Mouse (Mus musculus) CH12.LX (cell line): ENCODE results near the gene Krt83. TPM values are rescaled to one million over a fixed set of nuclear protein-coding genes. Genes with fewer than 3 reads are reported as not detected.

ENCODE experiments used
- DNase-seq: peaks from one replicate; pipeline ENCODE4 v3.0.0-alpha.2; 2013; ENCODE audit errors: extremely low read depth
- H3K27ac ChIP-seq: 2 replicates; pipeline ENCODE4 v1.5.1; 2012; ENCODE audit warnings: low read depth, mild to moderate bottlenecking, control low read depth, moderate library complexity; ENCODE audit not compliant: insufficient read depth
- H3K27me3 ChIP-seq: replicated peaks from 2 replicates; pipeline ENCODE3; 2012; ENCODE audit warnings: inconsistent platforms
- H3K36me3 ChIP-seq, 2 experiments: replicated peaks in 1 of 2; 2 replicates each; pipeline versions ENCODE3 to v1.6.1; 2012; ENCODE audit warnings: inconsistent platforms in 1 of 2, low read length in 1 of 2, mild to moderate bottlenecking in 1 of 2, mixed read lengths in 1 of 2, moderate library complexity in 1 of 2; ENCODE audit not compliant: control insufficient read depth in 1 of 2, insufficient read depth in 1 of 2
- H3K4me1 ChIP-seq, 2 experiments: 2 replicates each; pipeline ENCODE4 v1.6.1; 2012; ENCODE audit warnings: inconsistent platforms in 1 of 2, moderate library complexity in 1 of 2; ENCODE audit not compliant: insufficient read depth in 2 of 2, control insufficient read depth in 1 of 2
- H3K4me2 ChIP-seq: 2 replicates; pipeline ENCODE4 v1.6.1; 2012; ENCODE audit warnings: low read depth, mild to moderate bottlenecking, control low read depth; ENCODE audit not compliant: poor library complexity, insufficient read depth, severe bottlenecking
- H3K4me3 ChIP-seq, 3 experiments: fragments of 150-350 bp in 1 of 3; sonication (generic) in 1 of 3; replicated peaks in 1 of 3; 2 replicates each; pipeline versions ENCODE3 to v1.5.1; 2011 to 2012; ENCODE audit warnings: low read depth in 2 of 3, low read length in 2 of 3, mild to moderate bottlenecking in 2 of 3, moderate library complexity in 2 of 3, control low read depth in 1 of 3, improper control_type of control experiment in 1 of 3, inconsistent platforms in 1 of 3, mixed read lengths in 1 of 3; ENCODE audit not compliant: poor library complexity in 1 of 3
- H3K79me2 ChIP-seq: replicated peaks from 2 replicates; pipeline ENCODE4 v1.6.1; 2012; ENCODE audit warnings: mild to moderate bottlenecking, moderate library complexity; ENCODE audit not compliant: control insufficient read depth, poor library complexity, insufficient read depth, severe bottlenecking; ENCODE audit errors: extremely low read depth
- H3K9ac ChIP-seq: 2 replicates; pipeline ENCODE4 v1.6.1; 2012; ENCODE audit warnings: low read depth, mild to moderate bottlenecking, control low read depth, moderate library complexity; ENCODE audit not compliant: insufficient read depth
- H3K9me3 ChIP-seq: replicated peaks from 2 replicates; pipeline ENCODE3; 2012; ENCODE audit warnings: low read length, inconsistent platforms, mixed read lengths
- CHD2 ChIP-seq: IDR thresholded peaks from 2 replicates; pipeline ENCODE4 v1.6.1; 2011; ENCODE audit warnings: low read length, improper control_type of control experiment
- ETS1 ChIP-seq: conservative IDR thresholded peaks from 2 replicates; pipeline ENCODE4 v1.6.1; 2012; ENCODE audit warnings: low read depth, mild to moderate bottlenecking, inconsistent platforms, low read length, improper control_type of control experiment, moderate library complexity
- MAFK ChIP-seq: IDR thresholded peaks from 2 replicates; pipeline ENCODE4 v1.6.1; 2011; ENCODE audit warnings: low read length, improper control_type of control experiment; ENCODE audit not compliant: insufficient replicate concordance
- MAX ChIP-seq: IDR thresholded peaks from 2 replicates; pipeline ENCODE4 v1.6.1; 2011; ENCODE audit warnings: low read length, improper control_type of control experiment
- MEF2A ChIP-seq: IDR thresholded peaks from 2 replicates; pipeline ENCODE4 v1.6.1; 2014; ENCODE audit warnings: low read depth, mild to moderate bottlenecking, inconsistent platforms, low read length, improper control_type of control experiment, borderline replicate concordance
- MXI1 ChIP-seq: IDR thresholded peaks from 2 replicates; pipeline ENCODE4 v1.6.1; 2011; ENCODE audit warnings: mild to moderate bottlenecking, low read depth, low read length, improper control_type of control experiment
- NELFE ChIP-seq: IDR thresholded peaks from 2 replicates; pipeline ENCODE4 v1.6.1; 2011; ENCODE audit warnings: low read depth, low read length, improper control_type of control experiment
- PAX5 ChIP-seq: IDR thresholded peaks from 2 replicates; pipeline ENCODE4 v1.6.1; 2012; ENCODE audit warnings: low read length, inconsistent platforms, mixed read lengths
- POLR2A ChIP-seq: IDR thresholded peaks from 2 replicates; pipeline ENCODE4 v1.6.1; 2011; ENCODE audit warnings: low read depth, mild to moderate bottlenecking, improper control_type of control experiment, low read length
- POLR2AphosphoS2 ChIP-seq: IDR thresholded peaks from 2 replicates; pipeline ENCODE4 v1.6.1; 2011; ENCODE audit warnings: low read depth, low read length, improper control_type of control experiment
- RAD21 ChIP-seq: IDR thresholded peaks from 2 replicates; pipeline ENCODE4 v1.6.1; 2011; ENCODE audit warnings: low read depth, mild to moderate bottlenecking, low read length, improper control_type of control experiment, moderate library complexity
- RCOR1 ChIP-seq: conservative IDR thresholded peaks from 2 replicates; pipeline ENCODE4 v1.6.1; 2012; ENCODE audit warnings: low read depth, mild to moderate bottlenecking, inconsistent platforms, low read length, improper control_type of control experiment
- SIN3A ChIP-seq: IDR thresholded peaks from 2 replicates; pipeline ENCODE4 v1.6.1; 2012; ENCODE audit warnings: low read length, improper control_type of control experiment, inconsistent platforms
- SMC3 ChIP-seq: IDR thresholded peaks from 2 replicates; pipeline ENCODE4 v1.6.1; 2011; ENCODE audit warnings: low read depth, low read length, improper control_type of control experiment
- TBP ChIP-seq: conservative IDR thresholded peaks from 2 replicates; pipeline ENCODE4 v1.6.1; 2011; ENCODE audit warnings: low read depth, low read length, improper control_type of control experiment
- TCF12 ChIP-seq: IDR thresholded peaks from 2 replicates; pipeline ENCODE4 v1.6.1; 2014; ENCODE audit warnings: low read depth, mild to moderate bottlenecking, inconsistent platforms, low read length, improper control_type of control experiment
- USF1 ChIP-seq: IDR thresholded peaks from 2 replicates; pipeline ENCODE4 v1.6.1; 2014; ENCODE audit warnings: low read depth, mild to moderate bottlenecking, inconsistent platforms, low read length, improper control_type of control experiment
- ZKSCAN1 ChIP-seq: IDR thresholded peaks from 2 replicates; pipeline ENCODE4 v1.6.1; 2012; ENCODE audit warnings: low read depth, inconsistent platforms, low read length, improper control_type of control experiment, borderline replicate concordance
- ZNF384 ChIP-seq: IDR thresholded peaks from 2 replicates; pipeline ENCODE4 v1.6.1; 2012; ENCODE audit warnings: low read depth, low read length, improper control_type of control experiment, inconsistent platforms
- dilution Hi-C: fragments of 300-500 bp; cut with MboI; formaldehyde crosslinking; loops from 2 replicates; pipeline ENCODE4 v1.14.3; 2020; ENCODE audit warnings: low sequenced_read_pairs; ENCODE audit not compliant: extremely low pct_unique_long_range_greater_than_20kb, extremely low pct_ligation_motif_present
- in situ Hi-C: fragments of 300-500 bp; cut with MboI; formaldehyde crosslinking; loops from 3 replicates; pipeline ENCODE4 v1.14.3; 2019; ENCODE audit warnings: low sequenced_read_pairs, low pct_ligation_motif_present, low pct_unique_long_range_greater_than_20kb, mixed read lengths
- polyA plus RNA-seq: library from polyadenylated mRNA; unstranded; fragments of >175 nt; gene quantifications from 2 replicates; pipeline ENCODE4 v1.2.1, GENCODE M21; 2012; ENCODE audit warnings: low read depth; ENCODE audit not compliant: insufficient read length
- total RNA-seq, 2 experiments: library from RNA; depleted of rRNA; stranded (reverse); fragments of 300-350 nt in 1 of 2; fragments of >200 nt in 1 of 2; gene quantifications; 2 replicates each; pipeline ENCODE4 v1.2.3; 2012 to 2014

Krt83 gene
- total and polyA plus RNA-seq, 3 experiments, result not detected

- dilution Hi-C loops, result no loop called here
- no peak overlapping the region for H3K27ac ChIP-seq
- peaks cover 88% of the 10 kb centered on the region for H3K27me3 ChIP-seq
Observed at GRCm38 (mm10) chr15:101508247-101508646, 16.9 kb upstream of the Krt83 start.

GRCm38 (mm10) chr15:101506896-101507758 lies 15.8 kb upstream of the Krt83 start:
- in situ Hi-C loops (no loop called here), dilution Hi-C loops (no loop called here)
- H3K27ac ChIP-seq, result no peak overlapping the region
- no peaks in the 10 kb centered on the region for H3K9me3 ChIP-seq
- H3K9ac ChIP-seq, result no peak overlapping the region
- no peaks in the 10 kb centered on the region for H3K79me2 ChIP-seq
- TF ChIP-seq ZKSCAN1, result no peak
- TF ChIP-seq CHD2, result no peak
- H3K4me2 ChIP-seq, result no peak overlapping the region
- H3K4me3 ChIP-seq, result no peak overlapping the region
- peaks cover 88% of the 10 kb centered on the region for H3K27me3 ChIP-seq
- no peaks in the 10 kb centered on the region for H3K36me3 ChIP-seq
- no peaks in the 10 kb centered on the region for H3K4me1 ChIP-seq
- no peak for DNase-seq

More at GRCm38 (mm10) chr15:101508247-101508646, 16.9 kb upstream of the Krt83 start:
- H3K36me3 ChIP-seq, result no peaks in the 10 kb centered on the region
- in situ Hi-C loops, result no loop called here
- DNase-seq, result no peak
- H3K4me3 ChIP-seq, result no peak overlapping the region
- no peaks in the 10 kb centered on the region for H3K4me1 ChIP-seq
- H3K79me2 ChIP-seq, result no peaks in the 10 kb centered on the region
- TF ChIP-seq POLR2AphosphoS2 (no peak), SMC3 (no peak), USF1 (no peak), RAD21 (no peak), ZNF384 (no peak), MEF2A (no peak), TCF12 (no peak), MAX (no peak), TBP (no peak), ETS1 (no peak), POLR2A (no peak), ZKSCAN1 (no peak), NELFE (no peak), MXI1 (no peak), MAFK (no peak), RCOR1 (no peak), SIN3A (no peak), PAX5 (no peak)
- peaks cover 3% of the 10 kb centered on the region for H3K9me3 ChIP-seq
- H3K9ac ChIP-seq, result no peak overlapping the region
- no peak overlapping the region for H3K4me2 ChIP-seq
